Mouse (Mus musculus) forebrain, embryonic 10.5 days (tissue): Measurements from ENCODE around the gene Cda. TPM values are rescaled to one million over a fixed set of nuclear protein-coding genes. Genes with fewer than 3 reads are reported as not detected.

Experiments used
- DNase-seq: peaks from one replicate; pipeline ENCODE4 v3.0.0-alpha.2; 2017; ENCODE audit warnings: low spot score; ENCODE audit errors: extremely low spot score
- H3K27ac ChIP-seq: fragments of 300-500 bp; sonication (generic); 2 replicates; pipeline ENCODE4 v1.5.1; 2016; ENCODE audit warnings: mild to moderate bottlenecking
- H3K27me3 ChIP-seq: fragments of 300-500 bp; sonication (generic); 2 replicates; pipeline ENCODE4 v1.6.1; 2016; ENCODE audit warnings: mild to moderate bottlenecking; ENCODE audit not compliant: poor library complexity, severe bottlenecking
- H3K36me3 ChIP-seq: fragments of 300-500 bp; sonication (generic); replicated peaks from 2 replicates; pipeline ENCODE4 v1.6.1; 2016; ENCODE audit warnings: mild to moderate bottlenecking, moderate library complexity
- H3K4me1 ChIP-seq: fragments of 300-500 bp; sonication (generic); 2 replicates; pipeline ENCODE4 v1.6.1; 2016
- H3K4me3 ChIP-seq: fragments of 300-500 bp; sonication (generic); 2 replicates; pipeline ENCODE4 v1.5.1; 2016; ENCODE audit warnings: mild to moderate bottlenecking, moderate library complexity
- H3K9me3 ChIP-seq: fragments of 300-500 bp; sonication (generic); 2 replicates; pipeline ENCODE4 v1.6.1; 2016; ENCODE audit warnings: mild to moderate bottlenecking, moderate library complexity
- WGBS: fragments of 180-500 bp; shearing (Covaris S2); methylation state at CpG from one replicate; pipeline ENCODE4 v1.1.7; 2016; 5-methylcytosine and 5-hydroxymethylcytosine counted together
- polyA plus RNA-seq: library from polyadenylated mRNA; unstranded; fragments of >200 nt; fragmentation: Nextera tagmentation; extraction: Ambion mirVana; gene quantifications from 2 replicates; pipeline ENCODE4 v1.2.1, GENCODE M21; 2016

The Cda gene
- polyA plus RNA-seq, 1 experiment from 2014 or later: 2.1 TPM

GRCm38 (mm10) chr4:138393703-138394102, 25.9 kb upstream of the Cda start:
- H3K9me3 ChIP-seq: no peaks in the 10 kb centered on the region
- no peak for DNase-seq
- no peak overlapping the region for H3K4me3 ChIP-seq
- H3K36me3 ChIP-seq: no peaks in the 10 kb centered on the region
- H3K27ac ChIP-seq: no peak overlapping the region
- WGBS: 66% methylated on average over 7 of the region's 7 CpGs
- H3K27me3 ChIP-seq: peaks cover 86% of the 10 kb centered on the region
- H3K4me1 ChIP-seq: peaks cover 23% of the 10 kb centered on the region

DNA sequence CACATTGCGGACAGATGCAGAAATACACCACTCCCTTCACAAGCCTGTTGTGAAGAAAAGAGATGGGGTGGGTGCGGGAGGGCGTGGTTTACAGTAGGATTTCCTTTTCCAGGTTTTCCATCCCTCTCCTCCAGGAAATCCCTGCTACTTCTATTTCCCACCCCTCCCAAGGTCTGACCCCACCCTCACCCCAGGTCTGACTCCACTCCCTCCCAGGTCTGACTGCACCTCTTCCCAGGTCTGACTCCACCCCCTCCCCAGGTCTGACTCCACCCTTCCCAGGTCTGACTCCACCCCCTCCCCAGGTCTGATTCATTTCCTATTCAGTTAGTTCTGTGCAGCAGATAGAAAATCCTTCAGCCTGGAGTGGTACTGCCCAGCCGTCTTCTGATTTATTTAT, 16.0 kb upstream of the Cda start:
- Histone ChIP-seq H3K36me3 (no peaks in the 10 kb centered on the region), H3K27me3 (peaks cover 7% of the 10 kb centered on the region), H3K27ac (no peak overlapping the region), H3K9me3 (no peaks in the 10 kb centered on the region), H3K4me3 (no peak overlapping the region), H3K4me1 (peaks cover 20% of the 10 kb centered on the region)
- WGBS: 50% methylated on average over 4 of the region's 4 CpGs
- DNase-seq: no peak

GRCm38 (mm10) chr4:138382462-138382861, 14.7 kb upstream of the Cda start:
- Histone ChIP-seq H3K4me1 (peaks cover 22% of the 10 kb centered on the region), H3K9me3 (no peaks in the 10 kb centered on the region), H3K36me3 (no peaks in the 10 kb centered on the region), H3K4me3 (no peak overlapping the region), H3K27ac (no peak overlapping the region), H3K27me3 (peaks cover 7% of the 10 kb centered on the region)
- no peak for DNase-seq
- 74% methylated on average over 6 of the region's 6 CpGs for WGBS

GRCm38 (mm10) chr4:138380132-138380689, 12.4 kb upstream of the Cda start:
- Histone ChIP-seq H3K4me1 (peaks cover 27% of the 10 kb centered on the region), H3K4me3 (no peak overlapping the region), H3K27me3 (peaks cover 7% of the 10 kb centered on the region), H3K27ac (no peak overlapping the region), H3K36me3 (no peaks in the 10 kb centered on the region), H3K9me3 (no peaks in the 10 kb centered on the region)
- no peak for DNase-seq
- WGBS: 65% methylated on average over 10 of the region's 10 CpGs

DNA sequence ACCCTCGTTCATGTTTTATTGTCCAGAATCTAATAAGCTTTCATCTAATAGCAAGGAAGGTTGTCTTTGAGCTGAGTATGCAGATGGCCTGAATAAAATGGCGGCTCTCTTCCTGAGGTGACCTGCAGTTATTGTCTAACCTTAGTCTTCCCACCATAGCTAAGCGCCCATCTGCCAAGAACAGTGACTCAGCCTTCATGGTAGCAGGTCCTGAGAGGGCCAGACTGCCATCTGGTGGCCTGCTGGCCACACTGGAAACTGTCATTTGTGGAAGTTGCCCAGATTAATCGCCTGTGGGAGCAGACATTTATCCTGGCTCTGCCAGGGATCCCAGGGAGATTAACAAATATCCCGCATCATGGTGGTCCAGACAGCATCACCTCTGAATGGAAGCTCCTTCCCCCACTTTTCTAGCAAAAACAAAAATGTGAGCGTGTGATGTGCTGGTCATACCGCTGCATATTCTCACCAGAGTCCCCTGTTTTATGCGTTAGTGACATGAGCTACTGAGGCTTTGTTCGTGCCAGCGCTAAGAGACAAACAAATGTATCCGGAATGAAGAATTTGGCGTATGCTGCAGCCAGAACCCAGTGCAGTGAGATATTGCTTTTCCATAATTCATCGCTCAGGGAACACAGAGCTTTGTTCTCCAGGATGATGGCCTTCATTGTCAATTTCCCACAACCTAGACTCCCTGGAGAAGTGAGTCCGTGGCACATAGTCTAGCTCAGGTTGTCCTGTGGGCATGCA, 11.5 kb upstream of the Cda start:
- H3K36me3 ChIP-seq: no peaks in the 10 kb centered on the region
- no peaks in the 10 kb centered on the region for H3K9me3 ChIP-seq
- WGBS: 61% methylated on average over 14 of the region's 14 CpGs
- H3K27me3 ChIP-seq: peaks cover 7% of the 10 kb centered on the region
- peak; percentile 51 for DNase-seq
- no peak overlapping the region for H3K4me3 ChIP-seq
- H3K27ac ChIP-seq: 0 out of 2 replicates have a peak overlapping the region, but pooled peaks have one; percentile 30
- H3K4me1 ChIP-seq: peaks cover 27% of the 10 kb centered on the region

GRCm38 (mm10) chr4:138377526-138377925, 9.7 kb upstream of the Cda start:
- Histone ChIP-seq H3K4me1 (peaks cover 32% of the 10 kb centered on the region), H3K36me3 (no peaks in the 10 kb centered on the region), H3K27me3 (peaks cover 7% of the 10 kb centered on the region), H3K27ac (no peak overlapping the region), H3K9me3 (no peaks in the 10 kb centered on the region), H3K4me3 (no peak overlapping the region)
- WGBS: 53% methylated on average over 6 of the region's 6 CpGs
- DNase-seq: no peak

- DNase-seq: no peak
- H3K9me3 ChIP-seq: no peaks in the 10 kb centered on the region
- WGBS: 89% methylated on average over 3 of the region's 3 CpGs
- H3K27me3 ChIP-seq: no peaks in the 10 kb centered on the region
- peaks cover 25% of the 10 kb centered on the region for H3K4me1 ChIP-seq
- H3K36me3 ChIP-seq: no peaks in the 10 kb centered on the region
- no peak overlapping the region for H3K27ac ChIP-seq
- no peak overlapping the region for H3K4me3 ChIP-seq
Observed at GRCm38 (mm10) chr4:138375117-138375516, 7.3 kb upstream of the Cda start.

DNA sequence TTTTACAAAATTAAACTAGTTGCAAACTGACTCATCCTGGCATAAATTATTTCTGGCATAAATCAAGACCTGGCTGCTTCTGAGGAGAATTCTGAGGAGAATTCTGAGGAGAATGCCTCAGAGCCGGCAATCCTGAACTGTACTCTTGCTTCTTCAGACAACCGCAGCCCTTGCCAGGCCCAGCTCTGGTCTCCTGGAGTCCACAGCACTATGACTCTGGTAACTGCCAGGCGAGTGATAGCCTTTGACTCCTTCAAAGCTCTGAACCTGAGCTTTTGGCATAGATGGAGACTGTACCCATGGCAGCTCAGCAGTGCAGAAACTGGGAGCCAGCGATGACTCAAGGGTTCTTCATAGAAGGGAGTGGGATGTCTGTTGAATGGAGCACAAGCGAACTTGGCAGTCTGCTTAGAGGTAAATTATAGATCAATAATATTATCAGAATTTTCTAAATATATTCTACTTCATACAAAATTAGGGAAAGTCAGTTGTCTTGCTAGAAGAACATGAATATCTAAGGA, 3.3 kb upstream of the Cda start:
- no peak overlapping the region for H3K27ac ChIP-seq
- H3K27me3 ChIP-seq: peaks cover 35% of the 10 kb centered on the region
- 82% methylated on average over 5 of the region's 5 CpGs for WGBS
- no peak overlapping the region for H3K4me3 ChIP-seq
- no peaks in the 10 kb centered on the region for H3K36me3 ChIP-seq
- no peak for DNase-seq
- H3K9me3 ChIP-seq: no peaks in the 10 kb centered on the region
- peaks cover 18% of the 10 kb centered on the region for H3K4me1 ChIP-seq

GRCm38 (mm10) chr4:138368498-138369260, 887 bp upstream of the Cda start:
- Histone ChIP-seq H3K27me3 (peaks cover 41% of the 10 kb centered on the region), H3K9me3 (no peaks in the 10 kb centered on the region), H3K36me3 (no peaks in the 10 kb centered on the region), H3K27ac (no peak overlapping the region), H3K4me3 (no peak overlapping the region), H3K4me1 (peaks cover 18% of the 10 kb centered on the region)
- WGBS: 89% methylated on average over 12 of the region's 12 CpGs
- no peak for DNase-seq

GRCm38 (mm10) chr4:138366561-138366960, 1.2 kb downstream of the Cda start:
- no peak overlapping the region for H3K4me3 ChIP-seq
- no peak overlapping the region for H3K27ac ChIP-seq
- H3K27me3 ChIP-seq: peaks cover 47% of the 10 kb centered on the region
- no peak for DNase-seq
- no peaks in the 10 kb centered on the region for H3K9me3 ChIP-seq
- no peaks in the 10 kb centered on the region for H3K36me3 ChIP-seq
- H3K4me1 ChIP-seq: peaks cover 18% of the 10 kb centered on the region
- WGBS: 88% methylated on average over 2 of the region's 2 CpGs

DNA sequence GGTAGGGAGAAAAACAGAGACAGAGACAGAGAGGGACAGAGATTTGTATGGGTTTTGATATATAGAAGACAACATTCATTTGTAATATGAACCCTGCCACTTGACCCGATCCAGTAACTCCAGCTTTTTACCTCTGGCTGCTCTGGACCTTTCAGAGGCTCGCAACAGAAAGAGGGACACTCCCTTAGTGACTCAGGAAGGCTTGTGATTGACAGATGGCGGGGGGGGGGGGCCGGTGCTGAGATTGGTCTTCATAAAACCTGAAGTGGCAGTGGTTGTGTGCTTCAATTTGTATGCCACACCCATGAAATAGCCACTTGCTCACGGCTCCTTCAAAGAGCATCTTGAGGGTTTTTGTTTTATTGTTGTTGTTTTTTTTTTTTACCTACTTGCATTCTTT, 4.3 kb downstream of the Cda start:
- Histone ChIP-seq H3K4me1 (peaks cover 24% of the 10 kb centered on the region), H3K4me3 (no peak overlapping the region), H3K36me3 (no peaks in the 10 kb centered on the region), H3K27me3 (peaks cover 50% of the 10 kb centered on the region), H3K9me3 (no peaks in the 10 kb centered on the region), H3K27ac (no peak overlapping the region)
- 78% methylated on average over 5 of the region's 5 CpGs for WGBS
- no peak for DNase-seq

DNA sequence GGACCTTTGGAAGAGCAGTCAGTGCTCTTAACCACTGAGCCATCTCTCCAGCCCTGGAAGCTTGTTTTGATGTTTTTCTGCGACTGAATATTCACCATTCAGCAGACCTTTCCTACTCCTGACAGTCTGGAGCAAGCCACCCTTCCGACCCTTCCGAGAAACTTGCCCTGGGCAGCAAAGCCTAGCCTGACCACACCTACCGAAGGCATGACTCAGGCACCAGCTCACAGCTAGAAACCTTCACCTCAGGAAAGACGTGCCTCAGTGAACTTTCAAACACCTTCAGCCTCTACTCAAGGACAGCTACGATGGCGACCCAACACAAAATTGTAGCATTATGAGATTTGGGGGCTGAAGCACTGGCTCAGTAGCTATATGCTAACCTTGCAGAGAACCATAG, 4.9 kb downstream of the Cda start:
- Histone ChIP-seq H3K36me3 (no peaks in the 10 kb centered on the region), H3K9me3 (no peaks in the 10 kb centered on the region), H3K27me3 (peaks cover 43% of the 10 kb centered on the region), H3K4me3 (no peak overlapping the region), H3K4me1 (peaks cover 18% of the 10 kb centered on the region), H3K27ac (no peak overlapping the region)
- DNase-seq: no peak
- 84% methylated on average over 7 of the region's 7 CpGs for WGBS

GRCm38 (mm10) chr4:138361370-138361821, 6.4 kb downstream of the Cda start:
- Histone ChIP-seq H3K9me3 (no peaks in the 10 kb centered on the region), H3K4me3 (peak overlapping the region; percentile 13), H3K27me3 (peaks cover 29% of the 10 kb centered on the region), H3K27ac (peak overlapping the region; percentile 27; the same call in 1 of the 2 replicates), H3K36me3 (no peaks in the 10 kb centered on the region), H3K4me1 (peaks cover 12% of the 10 kb centered on the region)
- peak; percentile 23 for DNase-seq
- WGBS: 10% methylated on average over 11 of the region's 11 CpGs
